Mouse (Mus musculus) hindbrain, embryonic 13.5 days (tissue): ENCODE results near the gene Fbp1. TPM values are rescaled to one million over a fixed set of nuclear protein-coding genes. Genes with fewer than 3 reads are reported as not detected.
"Not testable (repeated sequence)": the region's sequence is repeated elsewhere in the genome, so short reads cannot be mapped to it uniquely, and the experiment has no call there.

Experiments used
- ATAC-seq: fragments of 200-750 bp; cut with Nextera tagmentation; 2 replicates; pipeline ENCODE4 v1.8.0; 2017; ENCODE audit warnings: moderate TSS enrichment; ENCODE audit not compliant: low FRiP score
- H3K27ac ChIP-seq: fragments of 300-500 bp; sonication (generic); 2 replicates; pipeline ENCODE4 v1.5.1; 2015; ENCODE audit warnings: inconsistent platforms, mild to moderate bottlenecking, moderate library complexity
- H3K27me3 ChIP-seq: fragments of 300-500 bp; sonication (generic); 2 replicates; pipeline ENCODE4 v1.6.1; 2015; ENCODE audit warnings: mild to moderate bottlenecking, inconsistent platforms
- H3K36me3 ChIP-seq: fragments of 300-500 bp; sonication (generic); 2 replicates; pipeline ENCODE4 v1.6.1; 2015; ENCODE audit warnings: mild to moderate bottlenecking, inconsistent platforms
- H3K4me1 ChIP-seq: fragments of 300-500 bp; sonication (generic); replicated peaks from 2 replicates; pipeline ENCODE4 v1.6.1; 2015; ENCODE audit warnings: inconsistent platforms
- H3K4me2 ChIP-seq: fragments of 300-500 bp; sonication (generic); 2 replicates; pipeline ENCODE4 v1.6.1; 2015; ENCODE audit warnings: inconsistent platforms, mild to moderate bottlenecking, moderate library complexity
- H3K4me3 ChIP-seq: fragments of 300-500 bp; sonication (generic); 2 replicates; pipeline ENCODE4 v1.5.1; 2015; ENCODE audit warnings: mild to moderate bottlenecking, inconsistent platforms
- H3K9ac ChIP-seq: fragments of 300-500 bp; sonication (generic); 2 replicates; pipeline ENCODE4 v1.6.1; 2015; ENCODE audit warnings: mild to moderate bottlenecking, inconsistent platforms
- H3K9me3 ChIP-seq: fragments of 300-500 bp; sonication (generic); 2 replicates; pipeline ENCODE4 v1.6.1; 2016; ENCODE audit warnings: inconsistent platforms
- whole genome bisulfite sequencing: fragments of 180-500 bp; shearing (Covaris S2); methylation state at CpG from one replicate; pipeline ENCODE4 v1.1.7; 2015; 5-methylcytosine and 5-hydroxymethylcytosine counted together
- polyA plus RNA-seq: library from polyadenylated mRNA; unstranded; fragments of >200 nt; fragmentation: Nextera tagmentation; extraction: Ambion mirVana; gene quantifications from 2 replicates; pipeline ENCODE4 v1.2.1, GENCODE M21; 2015

Gene Fbp1
- 0.35 and 0.70 TPM in 2 replicates for polyA plus RNA-seq

- Histone ChIP-seq H3K9me3 (no peaks in the 10 kb centered on the region), H3K9ac (peak within 1 kb of the TSS; percentile 57; the same call in 1 of the 2 replicates), H3K27ac (no peak within 1 kb of the TSS), H3K27me3 (peaks cover 41% of the 10 kb centered on the region), H3K4me3 (peak within 1 kb of the TSS; percentile 31), H3K4me2 (peak within 1 kb of the TSS; percentile 53), H3K36me3 (no peaks in the 10 kb centered on the region), H3K4me1 (peaks cover 11% of the 10 kb centered on the region)
- 3% methylated on average over 29 of the region's 29 CpGs for WGBS
- peak; percentile 43; the same call in 1 of the 2 replicates for ATAC-seq
Observed at GRCm38 (mm10) chr13:62887712-62888441, at the start of gene Fbp1. TSS of gene Fbp1 (minus strand) at chr13:62888282.

GRCm38 (mm10) chr13:62932452-62932851 is 44.4 kb upstream of the Fbp1 start:
- Histone ChIP-seq H3K27me3 (no peaks in the 10 kb centered on the region), H3K27ac (no peak overlapping the region), H3K9me3 (no peaks in the 10 kb centered on the region), H3K4me1 (no peaks in the 10 kb centered on the region), H3K4me2 (no peak overlapping the region), H3K9ac (no peak overlapping the region), H3K36me3 (no peaks in the 10 kb centered on the region), H3K4me3 (no peak overlapping the region)
- no peak for ATAC-seq
- WGBS = 52% methylated on average over 4 of the region's 4 CpGs

DNA sequence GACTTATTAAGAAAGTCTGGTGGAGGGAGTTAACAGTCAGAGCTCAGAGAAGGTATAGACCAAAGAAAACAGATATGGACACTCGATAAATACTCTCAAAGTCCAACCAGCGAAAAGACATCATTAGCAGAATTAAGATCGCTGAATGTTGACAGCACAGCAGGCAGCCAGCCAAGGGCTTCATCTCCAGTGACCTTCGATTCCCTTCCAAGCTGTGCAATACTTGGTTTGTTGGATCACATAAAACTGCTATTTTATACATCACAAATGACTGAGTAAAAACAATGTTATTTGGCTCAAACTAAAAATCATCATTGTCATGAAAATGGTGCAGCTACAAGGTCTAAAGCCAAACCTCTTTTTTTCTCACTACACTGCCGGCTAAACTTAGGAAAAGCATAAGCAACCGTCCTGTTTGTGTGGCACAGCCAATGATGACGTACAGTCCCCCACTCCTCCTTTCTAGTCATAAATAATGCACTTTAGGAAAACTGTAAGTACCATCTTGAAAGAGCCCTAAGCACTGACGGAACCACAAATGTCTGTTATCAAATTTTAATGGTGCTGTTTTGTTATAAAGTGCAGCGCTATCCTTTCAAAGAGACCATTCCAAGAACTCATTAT is 41.8 kb upstream of the Fbp1 start:
- ATAC-seq = no peak
- 83% methylated on average over 9 of the region's 9 CpGs for whole genome bisulfite sequencing

GRCm38 (mm10) chr13:62929144-62929543 is 41.1 kb upstream of the Fbp1 start:
- ATAC-seq, H3K9me3 ChIP-seq, H3K27me3 ChIP-seq, H3K36me3 ChIP-seq, H3K27ac ChIP-seq, H3K4me1 ChIP-seq, H3K4me3 ChIP-seq, H3K4me2 ChIP-seq, H3K9ac ChIP-seq: not testable (repeated sequence)
- 87% methylated on average over 3 of the region's 3 CpGs for WGBS

More for the DNA sequence above, 41.8 kb upstream of the Fbp1 start:
- H3K4me3 ChIP-seq = no peak overlapping the region
- H3K4me2 ChIP-seq = no peak overlapping the region
- H3K36me3 ChIP-seq = no peaks in the 10 kb centered on the region
- no peaks in the 10 kb centered on the region for H3K27me3 ChIP-seq
- no peak overlapping the region for H3K27ac ChIP-seq
- no peaks in the 10 kb centered on the region for H3K4me1 ChIP-seq
- no peak overlapping the region for H3K9ac ChIP-seq
- H3K9me3 ChIP-seq = no peaks in the 10 kb centered on the region

DNA sequence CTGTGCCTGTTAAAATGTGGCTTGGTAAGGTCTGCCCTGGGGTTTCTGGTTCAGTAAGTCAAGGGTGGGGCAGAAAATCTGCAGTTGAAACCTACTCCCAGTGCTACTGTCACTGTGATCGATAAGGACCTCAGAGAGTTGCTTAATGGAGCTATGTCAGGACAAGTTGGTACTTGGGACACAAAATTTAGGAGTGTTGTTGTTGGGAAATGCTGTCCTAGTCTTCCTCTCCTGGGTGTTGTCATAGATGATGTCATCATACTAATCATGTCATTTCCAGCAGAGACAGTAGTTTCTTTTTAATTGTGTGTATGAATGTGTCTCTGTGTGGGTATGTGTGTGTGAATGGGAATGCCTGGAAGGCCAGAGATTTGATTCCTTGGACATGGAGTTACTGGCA is 39.4 kb upstream of the Fbp1 start:
- no peak overlapping the region for H3K27ac ChIP-seq
- no peak for ATAC-seq
- no peaks in the 10 kb centered on the region for H3K9me3 ChIP-seq
- no peak overlapping the region for H3K4me2 ChIP-seq
- H3K4me3 ChIP-seq = no peak overlapping the region
- H3K27me3 ChIP-seq = no peaks in the 10 kb centered on the region
- no peak overlapping the region for H3K9ac ChIP-seq
- WGBS = 95% methylated on average over 1 of the region's 1 CpGs
- no peaks in the 10 kb centered on the region for H3K36me3 ChIP-seq
- no peaks in the 10 kb centered on the region for H3K4me1 ChIP-seq

DNA sequence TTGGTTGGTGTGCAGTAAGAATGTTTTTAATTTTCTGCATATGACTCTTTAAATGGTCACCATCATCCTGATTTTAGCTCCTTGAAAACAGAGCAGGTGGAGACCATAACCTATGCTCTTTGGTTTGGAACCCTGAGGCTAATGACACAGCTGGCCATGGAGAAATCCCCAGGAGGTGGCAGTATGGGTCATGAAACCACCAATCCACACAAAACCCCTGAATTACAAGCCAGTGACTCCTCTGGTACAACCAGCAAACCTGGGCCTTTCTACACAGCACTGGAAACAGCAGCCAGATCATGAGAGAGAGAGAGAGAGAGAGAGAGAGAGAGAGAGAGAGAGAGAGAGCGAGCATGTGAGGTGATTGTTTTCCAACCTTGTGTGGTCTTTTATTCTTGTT is 38.4 kb upstream of the Fbp1 start:
- H3K27me3 ChIP-seq = no peaks in the 10 kb centered on the region
- H3K27ac ChIP-seq = no peak overlapping the region
- no peaks in the 10 kb centered on the region for H3K9me3 ChIP-seq
- no peak overlapping the region for H3K4me2 ChIP-seq
- 77% methylated on average over 1 of the region's 1 CpGs for WGBS
- H3K36me3 ChIP-seq = no peaks in the 10 kb centered on the region
- no peak overlapping the region for H3K9ac ChIP-seq
- H3K4me1 ChIP-seq = no peaks in the 10 kb centered on the region
- no peak overlapping the region for H3K4me3 ChIP-seq
- no peak for ATAC-seq

DNA sequence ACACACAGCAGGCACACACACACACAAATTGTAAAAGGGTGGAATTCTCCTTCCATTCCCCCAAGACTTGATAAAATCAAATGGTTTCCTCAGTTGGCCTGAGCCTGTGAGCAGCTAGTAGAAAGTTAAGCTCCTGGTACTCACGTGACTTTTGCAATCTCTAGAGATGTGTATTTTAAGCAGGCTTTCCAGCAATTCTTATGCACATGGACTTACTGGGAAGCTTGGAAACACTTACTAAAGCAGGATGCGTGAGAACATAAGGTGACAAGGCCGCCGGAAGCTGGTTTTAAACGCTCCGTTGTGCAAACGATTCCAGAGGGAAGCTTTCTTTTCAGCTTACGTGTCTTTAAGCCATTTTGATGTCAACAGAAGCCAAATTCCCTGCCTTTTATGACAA is 35.1 kb upstream of the Fbp1 start:
- no peak overlapping the region for H3K9ac ChIP-seq
- H3K4me1 ChIP-seq = no peaks in the 10 kb centered on the region
- H3K36me3 ChIP-seq = no peaks in the 10 kb centered on the region
- H3K4me3 ChIP-seq = no peak overlapping the region
- ATAC-seq = no peak
- 76% methylated on average over 8 of the region's 8 CpGs for WGBS
- no peaks in the 10 kb centered on the region for H3K9me3 ChIP-seq
- no peak overlapping the region for H3K4me2 ChIP-seq
- no peak overlapping the region for H3K27ac ChIP-seq
- no peaks in the 10 kb centered on the region for H3K27me3 ChIP-seq

- no peaks in the 10 kb centered on the region for H3K27me3 ChIP-seq
- no peak overlapping the region for H3K4me3 ChIP-seq
- no peak overlapping the region for H3K9ac ChIP-seq
- H3K4me1 ChIP-seq = no peaks in the 10 kb centered on the region
- no peak overlapping the region for H3K4me2 ChIP-seq
- no peaks in the 10 kb centered on the region for H3K36me3 ChIP-seq
- no peak overlapping the region for H3K27ac ChIP-seq
- no peak for ATAC-seq
- no peaks in the 10 kb centered on the region for H3K9me3 ChIP-seq
- WGBS = 84% methylated on average over 3 of the region's 3 CpGs
Observed at GRCm38 (mm10) chr13:62922645-62923044, 34.6 kb upstream of the Fbp1 start.

GRCm38 (mm10) chr13:62919647-62920341 is 31.7 kb upstream of the Fbp1 start:
- 43% methylated on average over 11 of the region's 11 CpGs for WGBS
- H3K27ac ChIP-seq = no peak overlapping the region
- no peak overlapping the region for H3K4me2 ChIP-seq
- no peak overlapping the region for H3K4me3 ChIP-seq
- no peak overlapping the region for H3K9ac ChIP-seq
- H3K9me3 ChIP-seq = no peaks in the 10 kb centered on the region; the same call in 1 of the 2 replicates
- no peaks in the 10 kb centered on the region for H3K36me3 ChIP-seq
- no peak for ATAC-seq
- no peaks in the 10 kb centered on the region for H3K27me3 ChIP-seq
- H3K4me1 ChIP-seq = no peaks in the 10 kb centered on the region

DNA sequence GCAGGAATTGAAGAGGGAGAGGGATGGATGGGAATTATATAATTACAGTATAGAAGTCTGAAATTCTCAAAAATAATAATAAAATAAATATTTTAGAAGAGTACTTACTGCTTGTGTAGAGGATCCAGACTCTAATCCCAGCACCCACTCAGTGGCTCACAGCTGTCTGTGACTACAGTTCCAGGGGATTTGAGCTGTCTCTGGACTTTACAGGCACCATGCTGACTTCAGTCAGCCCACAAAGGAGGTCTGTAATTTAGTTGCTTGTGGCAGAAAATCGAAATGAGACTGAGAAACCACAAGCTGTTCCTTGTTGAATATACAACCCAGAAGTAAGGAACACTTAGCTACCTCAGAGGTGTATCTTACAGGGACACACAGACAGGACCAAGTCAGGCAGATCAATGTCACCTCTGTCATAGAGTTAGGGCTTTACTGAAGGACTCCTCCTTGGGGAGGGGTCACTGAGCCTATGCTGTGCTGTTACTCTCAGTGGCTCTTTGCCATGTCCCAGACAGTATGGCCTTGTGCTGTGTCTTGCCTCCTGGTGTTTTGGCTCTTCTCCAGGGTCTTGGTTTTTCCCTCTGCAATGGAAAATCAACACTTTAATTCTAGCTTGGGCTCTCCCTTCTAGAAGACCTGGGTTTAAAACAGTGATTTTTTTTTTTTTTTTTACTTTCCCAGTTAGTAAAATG is 29.5 kb upstream of the Fbp1 start:
- no peak overlapping the region for H3K4me2 ChIP-seq
- WGBS = 70% methylated on average over 1 of the region's 1 CpGs
- H3K4me3 ChIP-seq = no peak overlapping the region
- H3K36me3 ChIP-seq = no peaks in the 10 kb centered on the region
- H3K9ac ChIP-seq = no peak overlapping the region
- no peaks in the 10 kb centered on the region for H3K27me3 ChIP-seq
- H3K4me1 ChIP-seq = no peaks in the 10 kb centered on the region
- ATAC-seq = 0 out of 2 replicates have a peak, but pooled peaks have one; percentile 69
- H3K9me3 ChIP-seq = no peaks in the 10 kb centered on the region; the same call in 1 of the 2 replicates
- H3K27ac ChIP-seq = no peak overlapping the region

DNA sequence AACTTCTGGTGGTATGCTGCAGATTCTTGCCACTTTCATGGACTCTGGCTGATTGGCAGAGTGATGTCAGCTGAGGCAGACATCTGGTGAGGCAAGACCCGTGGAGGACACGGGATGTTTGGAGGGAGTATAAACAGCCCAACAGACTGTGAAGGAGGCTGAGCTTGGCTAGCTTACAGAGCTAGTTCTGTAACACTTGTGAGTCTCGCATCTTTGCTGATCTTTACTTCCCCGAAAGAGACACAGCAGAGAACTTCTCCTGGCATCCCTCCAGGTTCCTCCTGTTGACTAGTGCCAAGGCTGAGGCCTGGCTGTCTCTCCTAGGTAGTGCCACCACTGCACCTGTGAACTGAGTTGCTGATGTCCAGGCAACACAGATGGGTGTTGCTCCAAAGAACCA is 28.6 kb upstream of the Fbp1 start:
- no peak overlapping the region for H3K9ac ChIP-seq
- H3K4me2 ChIP-seq = no peak overlapping the region
- no peaks in the 10 kb centered on the region; the same call in 1 of the 2 replicates for H3K9me3 ChIP-seq
- H3K4me3 ChIP-seq = no peak overlapping the region
- no peaks in the 10 kb centered on the region for H3K4me1 ChIP-seq
- no peak overlapping the region for H3K27ac ChIP-seq
- 81% methylated on average over 4 of the region's 4 CpGs for WGBS
- no peaks in the 10 kb centered on the region for H3K27me3 ChIP-seq
- H3K36me3 ChIP-seq = no peaks in the 10 kb centered on the region
- no peak for ATAC-seq

- WGBS = 87% methylated on average over 5 of the region's 5 CpGs
- Histone ChIP-seq H3K4me1 (peaks cover 11% of the 10 kb centered on the region), H3K27ac (no peak overlapping the region), H3K9me3 (no peaks in the 10 kb centered on the region; the same call in 1 of the 2 replicates), H3K36me3 (no peaks in the 10 kb centered on the region), H3K4me2 (no peak overlapping the region), H3K4me3 (no peak overlapping the region), H3K9ac (no peak overlapping the region), H3K27me3 (no peaks in the 10 kb centered on the region)
- no peak for ATAC-seq
Observed at GRCm38 (mm10) chr13:62911575-62911974, 23.5 kb upstream of the Fbp1 start.
